Comparison of ENCODE assay signal across 9 mouse cellular contexts in the genomic region with DNA sequence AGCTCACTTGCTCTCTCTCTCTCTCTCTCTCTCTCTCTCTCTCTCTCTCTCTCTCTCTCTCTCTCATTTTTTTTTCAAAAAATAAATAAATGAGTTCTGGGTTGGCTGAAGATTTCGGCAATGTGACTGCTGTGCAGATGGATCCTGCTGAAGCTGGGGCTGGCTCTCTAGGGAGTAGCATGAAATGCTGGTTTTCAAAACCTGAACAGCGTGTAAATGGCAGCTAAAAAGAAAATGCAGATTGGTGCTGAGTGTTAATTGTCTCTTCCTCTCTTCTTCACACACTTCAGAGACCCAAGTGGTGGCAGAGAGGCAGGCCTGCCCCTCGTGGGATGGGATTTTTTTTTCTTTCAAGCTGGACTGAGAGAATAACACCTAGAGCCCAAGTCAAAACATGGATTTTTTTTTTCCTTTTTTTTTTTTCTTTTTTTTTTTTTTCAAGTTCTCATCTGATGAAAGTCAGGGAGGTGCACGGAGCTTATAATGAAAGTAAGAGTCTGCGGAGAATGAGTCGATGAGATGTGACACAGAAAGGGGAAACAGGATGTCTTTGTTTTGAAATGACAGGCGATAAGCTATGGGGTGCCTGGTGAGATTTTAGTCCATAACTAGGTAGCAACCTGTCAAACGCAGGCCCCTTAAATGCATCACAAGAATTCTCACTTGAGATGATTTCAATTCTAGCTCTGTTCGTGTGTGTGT. TPM values are rescaled to one million over a fixed set of nuclear protein-coding genes. Genes with fewer than 3 reads are reported as not detected.
DNase-seq lines count a peak whose midpoint lies in the region; ATAC-seq lines count a peak whose summit lies in the region.
"Had no signal": no experiment of that assay in that cellular context is flagged by ENCODE, and none has a peak within 500 bp of the region (broad histone marks: within the 10 kb centered on the region; RNA-seq: fewer than 3 reads in every experiment).

No protein-coding gene starts in this region.

- no peak overlapping the region for H3K4me3 ChIP-seq in heart, embryonic 12.5 days
- H3K4me3 ChIP-seq in midbrain, embryonic 13.5 days (replicated peaks): peak overlapping the region; percentile 8

- peak; percentile 87 for DNase-seq in A20 (ENCODE audit: low read depth, low spot score)
- peak; percentile 87 for DNase-seq in CD4-positive helper T cell, adult 2 months (ENCODE audit: low read depth, low spot score)
- DNase-seq in adrenal gland, adult 8-10 months: no peak
- DNase-seq in layer of hippocampus, postnatal 36 days: no peak
- DNase-seq in left cerebral cortex, adult 8-10 months (ENCODE audit: low spot score in 2 of 2): no peak

- no peak overlapping the region for H3K27ac ChIP-seq in heart, embryonic 12.5 days (ENCODE audit: poor library complexity, severe bottlenecking)
- peak overlapping the region; percentile 70 for H3K27ac ChIP-seq in midbrain, embryonic 13.5 days

- no peaks in the 10 kb centered on the region for H3K9me3 ChIP-seq in heart, embryonic 12.5 days (replicated peaks)
- H3K9me3 ChIP-seq in midbrain, embryonic 13.5 days: no peaks in the 10 kb centered on the region

- no peak for ATAC-seq in heart, embryonic 12.5 days (ENCODE audit: insufficient number of reproducible peaks, low FRiP score)
- ATAC-seq in midbrain, embryonic 13.5 days: peak; percentile 83
- ATAC-seq in frontal cortex, adult (ENCODE audit: low TSS enrichment): no peak

- H3K4me1 ChIP-seq in heart, embryonic 12.5 days (replicated peaks): peaks cover 19% of the 10 kb centered on the region
- peaks cover 20% of the 10 kb centered on the region for H3K4me1 ChIP-seq in midbrain, embryonic 13.5 days (replicated peaks)

- H3K4me2 ChIP-seq in heart, embryonic 12.5 days: peak overlapping the region; percentile 55
- peak overlapping the region; percentile 43 for H3K4me2 ChIP-seq in midbrain, embryonic 13.5 days (replicated peaks)

- H3K9ac ChIP-seq in heart, embryonic 12.5 days: no peak overlapping the region
- no peak overlapping the region for H3K9ac ChIP-seq in midbrain, embryonic 13.5 days (replicated peaks)

- no peaks in the 10 kb centered on the region for H3K36me3 ChIP-seq in heart, embryonic 12.5 days
- H3K36me3 ChIP-seq in midbrain, embryonic 13.5 days: no peaks in the 10 kb centered on the region

- 0 out of 2 replicates have a peak, but pooled peaks cover 5% of the 10 kb centered on the region for H3K27me3 ChIP-seq in heart, embryonic 12.5 days (replicated peaks)
- H3K27me3 ChIP-seq in midbrain, embryonic 13.5 days: no peaks in the 10 kb centered on the region

- WGBS in heart, embryonic 12.5 days: 42% methylated on average over 9 of the region's 9 CpGs
- 38% methylated on average over 9 of the region's 9 CpGs for WGBS in midbrain, embryonic 13.5 days

RNA-seq across cellular contexts. Expression of gene Drd3, which starts 44.2 kb away (rescaled TPM):
- polyA plus RNA-seq in heart, embryonic 12.5 days (2016; fragmentation: Nextera tagmentation; extraction: Ambion mirVana): not detected in 2 replicates
- not detected in 2 replicates for polyA plus RNA-seq in midbrain, embryonic 13.5 days (2015; fragmentation: Nextera tagmentation; extraction: Ambion mirVana)
- not detected for total RNA-seq in adrenal gland, adult 8-10 months (2022)
- total RNA-seq in layer of hippocampus, postnatal 36 days (2021): under 1 TPM; 0.32 to 0.35 TPM
- total RNA-seq in left cerebral cortex, adult 8-10 months (2022): 1 to 10 TPM; 1.5 to 2.4 (median 1.7) TPM
- total RNA-seq: layer of hippocampus, adult 18-20 months had no signal

RNA-seq across cellular contexts. Expression of gene Tigit, which starts 45.6 kb away (rescaled TPM):
- not detected in 2 replicates for polyA plus RNA-seq in heart, embryonic 12.5 days (2016; fragmentation: Nextera tagmentation; extraction: Ambion mirVana)
- polyA plus RNA-seq in midbrain, embryonic 13.5 days (2015; fragmentation: Nextera tagmentation; extraction: Ambion mirVana): not detected in 2 replicates
- under 1 TPM in 1 of 4 experiments, not detected in 3; 0.32 TPM for total RNA-seq in adrenal gland, adult 8-10 months (2022)
- total RNA-seq in layer of hippocampus, postnatal 36 days (2021): not detected
- total RNA-seq in left cerebral cortex, adult 8-10 months (2022): not detected
- total RNA-seq: layer of hippocampus, adult 18-20 months had no signal

Comparison
In these comparisons a context has a peak if more than half of its experiments do, and no peak if none do; other contexts are left out.
1. DNase-seq: peak in A20 (single experiment) and CD4-positive helper T cell, adult 2 months (single experiment); none in adrenal gland, adult 8-10 months (single experiment), layer of hippocampus, postnatal 36 days (0 of 2) and left cerebral cortex, adult 8-10 months (0 of 2).